Comparison of ENCODE assay signal across 24 mouse cellular contexts in genomic region chr12:82286804-82287203, GRCm38 (mm10).
DNase-seq lines count a peak whose midpoint lies in the region; ATAC-seq and TF ChIP-seq lines count a peak whose summit lies in the region.
"Had no signal": no experiment of that assay in that cellular context is flagged by ENCODE, and none has a peak within 500 bp of the region (broad histone marks: within the 10 kb centered on the region; RNA-seq: fewer than 3 reads in every experiment).

No protein-coding gene starts in this region.

- DNase-seq in heart, adult 9 months (ENCODE audit: low spot score in 2 of 2), result no peak
- DNase-seq in layer of hippocampus, adult 2 months (ENCODE audit: low spot score in 2 of 2), result no peak
- no peak for DNase-seq in layer of hippocampus, adult 8-10 months (ENCODE audit: low spot score in 2 of 2)
- peak; percentile 43 for DNase-seq in thymus, postnatal 4 days
- no peak for DNase-seq in thymus, postnatal 25 days
- no peak for DNase-seq in gastrocnemius, postnatal 36 days
- DNase-seq: adrenal gland, postnatal 36 days; B cell, adult 2 months; cerebellum, adult 11 months; cerebellum, adult 9-11 months; gastrocnemius, postnatal 10 days; heart, adult 18-20 months; liver, postnatal 0 days had no signal

- no peak overlapping the region for H3K9ac ChIP-seq in heart, embryonic 16.5 days (ENCODE audit: low read length)
- H3K9ac ChIP-seq: limb, embryonic 12.5 days; liver, postnatal 0 days had no signal

- no peaks in the 10 kb centered on the region for H3K36me3 ChIP-seq in heart, embryonic 16.5 days (ENCODE audit: control insufficient read depth, insufficient read depth)
- H3K36me3 ChIP-seq: embryonic facial prominence, embryonic 10.5 days; limb, embryonic 12.5 days had no signal

- H3K27ac ChIP-seq in heart, embryonic 16.5 days (ENCODE audit: low read length), result no peak overlapping the region
- 0 out of 2 replicates have a peak overlapping the region, but pooled peaks have one; percentile 28 for H3K27ac ChIP-seq in layer of hippocampus, adult 2 months
- H3K27ac ChIP-seq: embryonic facial prominence, embryonic 10.5 days; limb, embryonic 12.5 days; macrophage had no signal

- no peak overlapping the region for H3K4me2 ChIP-seq in heart, embryonic 16.5 days (ENCODE audit: low read depth, low read length)
- H3K4me2 ChIP-seq: limb, embryonic 12.5 days; liver, embryonic 11.5 days had no signal

- intact Hi-C loops in gastrocnemius, postnatal 36 days (cut with DNase I), result no loop called here

- ATAC-seq in heart, embryonic 16.5 days (replicated peaks; ENCODE audit: extremely low read depth, insufficient read depth, low FRiP score), result peak; percentile 56
- ATAC-seq: forebrain, embryonic 16.5 days; intestine, postnatal 0 days; liver, postnatal 0 days; lung, postnatal 0 days; Patski had no signal

- TF ChIP-seq CTCF in layer of hippocampus, adult 2 months (conservative IDR thresholded peaks at IDR 0.05), result no peak

- WGBS in heart, embryonic 16.5 days, result 44% methylated on average over 5 of the region's 5 CpGs

- no peaks in the 10 kb centered on the region for H3K9me3 ChIP-seq in heart, embryonic 16.5 days (replicated peaks; ENCODE audit: control insufficient read depth, low read length)
- H3K9me3 ChIP-seq: G1E; limb, embryonic 12.5 days had no signal

- H3K27me3 ChIP-seq in heart, embryonic 16.5 days (ENCODE audit: control insufficient read depth, insufficient read depth, low read length), result no peaks in the 10 kb centered on the region
- H3K27me3 ChIP-seq: CH12.LX; limb, embryonic 12.5 days; Patski had no signal

- no peak overlapping the region for H3K4me3 ChIP-seq in heart, embryonic 16.5 days (ENCODE audit: low read length)
- no peak overlapping the region for H3K4me3 ChIP-seq in layer of hippocampus, adult 2 months
- H3K4me3 ChIP-seq: embryonic facial prominence, embryonic 10.5 days; limb, embryonic 12.5 days had no signal

- H3K4me1 ChIP-seq in heart, embryonic 16.5 days (ENCODE audit: control insufficient read depth, insufficient read depth, low read length), result peaks cover 17% of the 10 kb centered on the region
